Mouse (Mus musculus) adrenal gland, postnatal 25 days (tissue): ENCODE results near the gene Cfap70. TPM values are rescaled to one million over a fixed set of nuclear protein-coding genes. Genes with fewer than 3 reads are reported as not detected.

Experiments
- DNase-seq: peaks from one replicate; pipeline ENCODE4 v3.0.0; 2021; ENCODE audit warnings: mixed read lengths
- total RNA-seq: library from RNA; stranded (reverse); gene quantifications from 2 replicates; pipeline ENCODE4 v1.2.3, GENCODE M21; 2021

Gene Cfap70
- total RNA-seq, 1 experiment from 2014 or later = 2.6 TPM

GRCm38 (mm10) chr14:20423046-20423445 lies 29.0 kb downstream of the Cfap70 start:
- DNase-seq = no peak

- no peak for DNase-seq
These were observed 29.8 kb downstream of the Cfap70 start for GRCm38 (mm10) chr14:20422257-20422656.

- no peak for DNase-seq
These were observed 52.0 kb downstream of the Cfap70 start for GRCm38 (mm10) chr14:20400071-20400470.

GRCm38 (mm10) chr14:20398864-20399263 lies 53.2 kb downstream of the Cfap70 start:
- peak; percentile 47 for DNase-seq

- no peak for DNase-seq
These were observed 54.8 kb downstream of the Cfap70 start for GRCm38 (mm10) chr14:20397220-20397619.

GRCm38 (mm10) chr14:20393205-20393913 lies 58.7 kb downstream of the Cfap70 start, which contains the start of gene Mrps16:
TSS of gene Mrps16 (minus strand) at chr14:20393634.
- DNase-seq = peak; percentile 93

- no peak for DNase-seq
These were observed 59.7 kb downstream of the Cfap70 start for GRCm38 (mm10) chr14:20392326-20392725.

GRCm38 (mm10) chr14:20389446-20390079 lies 62.5 kb downstream of the Cfap70 start:
- DNase-seq = no peak

GRCm38 (mm10) chr14:20388441-20389129 lies 63.4 kb downstream of the Cfap70 start, which contains the start of gene Dnajc9:
TSS of gene Dnajc9 (minus strand) at chr14:20388910.
- DNase-seq = peak; percentile 96

- DNase-seq = no peak
These were observed 72.1 kb downstream of the Cfap70 start for GRCm38 (mm10) chr14:20379753-20380430.

GRCm38 (mm10) chr14:20379087-20379640 lies 72.9 kb downstream of the Cfap70 start:
- DNase-seq = no peak

- peak; percentile 47 for DNase-seq
These were observed 73.5 kb downstream of the Cfap70 start for GRCm38 (mm10) chr14:20378313-20379061.

- DNase-seq = peak; percentile 41
These were observed 74.9 kb downstream of the Cfap70 start for GRCm38 (mm10) chr14:20377112-20377521.

GRCm38 (mm10) chr14:20371854-20372253 lies 80.2 kb downstream of the Cfap70 start:
- no peak for DNase-seq

- no peak for DNase-seq
These were observed 81.2 kb downstream of the Cfap70 start for GRCm38 (mm10) chr14:20370798-20371197.

GRCm38 (mm10) chr14:20368271-20368670 lies 83.8 kb downstream of the Cfap70 start:
- DNase-seq = no peak

GRCm38 (mm10) chr14:20363230-20363629 lies 88.8 kb downstream of the Cfap70 start:
- no peak for DNase-seq

- DNase-seq = peak; percentile 88
These were observed 104.0 kb downstream of the Cfap70 start, which contains the start of the genes Ecd and Fam149b for GRCm38 (mm10) chr14:20347991-20348541. TSS of gene Ecd (minus strand) at chr14:20348121. TSS of gene Fam149b (plus strand) at chr14:20348162.

GRCm38 (mm10) chr14:20347441-20347990 lies 104.5 kb downstream of the Cfap70 start:
- no peak for DNase-seq

- no peak for DNase-seq
These were observed 106.1 kb downstream of the Cfap70 start for GRCm38 (mm10) chr14:20345885-20346284.
